Mouse (Mus musculus) kidney, postnatal 10 days (tissue): Measurements from ENCODE around the gene Serpina3b.

ENCODE experiments used
- DNase-seq: peaks from one replicate; pipeline ENCODE4 v3.0.0; 2021; ENCODE audit warnings: mixed read lengths

The Serpina3b gene

DNA sequence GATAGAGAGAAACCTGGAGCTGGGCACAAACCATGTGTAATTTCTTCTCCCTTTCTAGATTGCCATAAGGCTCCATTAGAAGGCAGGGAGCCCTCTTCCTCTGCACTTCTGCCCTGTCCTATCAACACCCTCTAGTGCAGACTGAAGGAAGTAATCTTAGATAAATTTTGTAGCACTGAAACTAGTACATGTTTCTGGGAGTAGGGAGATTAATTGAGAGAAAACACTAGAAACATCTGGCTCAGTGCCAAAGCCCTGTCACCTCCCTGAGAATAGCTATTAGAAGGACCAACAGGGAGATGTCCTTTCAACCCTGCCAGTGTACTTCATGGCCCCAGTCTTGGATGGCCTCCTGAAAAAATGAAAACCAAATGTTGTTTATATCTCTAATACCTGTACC is 50.8 kb downstream of the Serpina3b start:
- no peak for DNase-seq

DNA sequence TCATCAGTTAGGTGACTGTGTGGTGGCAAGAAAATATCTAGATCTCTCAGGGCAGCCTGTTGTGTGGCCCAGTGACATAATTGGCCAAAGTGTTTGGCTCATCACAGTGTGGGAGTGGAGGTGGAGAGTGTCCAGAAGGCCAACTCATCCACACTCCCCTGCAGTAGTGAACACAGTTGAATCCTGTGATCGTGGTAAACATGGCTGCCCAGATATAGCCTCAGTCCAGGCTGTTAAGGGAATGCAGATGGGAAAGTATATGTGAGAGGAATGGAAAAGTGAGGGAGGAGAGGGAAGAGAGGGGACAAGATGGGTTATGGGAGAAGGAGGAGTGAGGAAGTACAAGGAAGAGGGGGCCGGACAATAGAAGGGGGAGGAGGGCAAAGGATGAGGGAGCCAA is 51.2 kb downstream of the Serpina3b start:
- no peak for DNase-seq

DNA sequence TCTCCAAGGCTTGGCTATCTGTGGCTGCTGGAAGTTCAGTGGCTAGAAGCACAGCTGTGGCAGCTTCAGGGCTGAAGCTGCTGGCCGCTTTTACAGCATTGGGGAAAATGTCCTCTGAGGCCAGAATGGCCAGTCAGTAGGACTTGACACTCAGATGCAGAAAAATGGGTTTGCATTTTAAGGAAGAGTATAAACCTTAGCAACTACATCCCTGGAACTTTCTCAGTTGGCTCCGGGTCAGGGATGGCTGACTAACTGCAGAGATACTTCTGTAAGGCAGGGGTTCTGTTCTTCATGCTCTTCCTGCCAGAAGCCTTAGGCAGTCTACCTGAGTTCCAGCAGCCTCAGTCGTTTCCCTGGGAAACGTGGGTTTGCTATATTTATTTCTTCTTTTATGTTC is 57.2 kb downstream of the Serpina3b start:
- no peak for DNase-seq

DNA sequence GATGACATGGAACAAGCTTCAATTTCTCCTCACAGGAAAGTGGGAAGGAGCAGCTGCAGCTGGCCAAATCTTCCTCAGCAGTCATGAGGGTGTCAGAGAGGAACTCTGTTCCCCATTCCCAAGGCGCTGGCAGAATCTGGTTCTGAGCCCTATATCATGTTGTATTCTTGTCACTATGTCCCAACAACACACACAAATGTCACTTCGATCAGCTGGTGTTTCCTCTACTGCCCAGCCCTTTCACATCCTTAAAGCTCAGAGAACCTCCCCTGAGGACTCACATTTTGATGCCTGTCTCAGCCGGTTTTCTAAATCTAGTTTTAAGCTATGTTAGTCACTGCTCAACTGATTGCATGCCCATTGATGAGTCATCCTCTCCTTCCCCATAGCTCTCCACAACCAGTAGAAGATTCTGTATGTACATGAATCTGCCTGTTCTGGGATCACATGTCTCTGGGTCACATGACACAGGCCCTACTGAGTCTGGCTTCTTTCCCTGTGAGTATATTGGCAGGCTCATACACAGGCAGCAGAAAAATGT is 58.3 kb downstream of the Serpina3b start:
- DNase-seq: no peak
